Mouse (Mus musculus): ENCODE measurements around the gene Dtnb. TPM values are rescaled to one million over a fixed set of nuclear protein-coding genes. Genes with fewer than 3 reads are reported as not detected.

The Dtnb gene
- total and polyA plus RNA-seq, 2 experiments from 2014 or later: 4.7 to 25.5 TPM

DNA sequence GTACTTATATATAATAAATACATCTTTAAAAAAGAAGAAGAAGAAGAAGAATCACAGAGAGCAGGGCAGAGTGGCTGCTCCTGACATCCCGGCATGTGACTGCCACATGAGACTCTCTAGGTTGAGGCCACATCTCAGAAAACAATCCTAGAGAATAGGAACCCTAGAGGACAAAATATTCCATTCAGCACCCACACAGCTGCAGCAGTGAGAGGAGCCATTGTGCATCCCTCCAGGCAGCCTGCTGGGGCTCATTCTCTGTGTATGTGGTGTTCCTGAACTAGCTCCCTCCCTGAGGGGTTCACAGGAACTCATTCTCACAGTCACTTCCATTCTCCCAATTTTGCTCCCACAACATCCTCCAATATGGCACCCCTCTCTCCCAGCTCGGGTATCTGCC, 198.4 kb downstream of the Dtnb start:
- DNase-seq (ENCODE audit: low spot score) (no peak), ATAC-seq (ENCODE audit: insufficient read depth, low read depth) (no peak)
- H3K36me3 ChIP-seq (replicated peaks; ENCODE audit: control insufficient read depth, insufficient read depth, low read length): no peaks in the 10 kb centered on the region
- no peak overlapping the region for H3K27ac ChIP-seq (ENCODE audit: low read depth)
- no peaks in the 10 kb centered on the region for H3K27me3 ChIP-seq (ENCODE audit: control insufficient read depth, insufficient read depth, low read length)
- no peak overlapping the region for H3K4me3 ChIP-seq (ENCODE audit: low read depth, low read length)
- no peaks in the 10 kb centered on the region for H3K9me3 ChIP-seq (replicated peaks; ENCODE audit: control insufficient read depth, low read length)
- 81% methylated on average over 2 of the region's 2 CpGs for WGBS
- no peak overlapping the region for H3K9ac ChIP-seq (replicated peaks; ENCODE audit: low read depth, low read length)
- TF ChIP-seq CTCF (IDR thresholded peaks at IDR 0.05; ENCODE audit: low read depth): no peak
- TF ChIP-seq EP300 (IDR thresholded peaks at IDR 0.05; ENCODE audit: low read depth): no peak
- no peaks in the 10 kb centered on the region for H3K4me1 ChIP-seq (ENCODE audit: control insufficient read depth, insufficient read depth)
- H3K4me2 ChIP-seq (ENCODE audit: low read depth, low read length): no peak overlapping the region

DNA sequence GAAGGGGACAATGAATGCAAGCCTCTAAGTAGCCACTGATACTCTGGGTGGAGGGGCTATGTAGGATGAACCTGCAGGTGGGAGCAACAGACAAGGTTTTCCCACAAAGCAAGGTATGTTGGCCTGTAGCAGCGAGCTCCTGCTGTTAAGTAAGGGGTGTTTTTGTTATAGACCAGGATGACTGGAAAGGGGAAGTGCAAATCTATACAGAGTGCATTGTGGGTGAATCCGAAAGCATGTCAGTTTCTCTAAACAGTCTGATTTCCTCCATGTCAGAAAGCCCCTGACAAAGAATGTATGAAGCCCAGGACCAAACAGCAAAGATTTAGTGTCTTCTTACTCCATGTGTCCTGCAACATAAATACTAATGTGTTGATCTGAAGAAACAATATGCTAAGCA, 198.9 kb downstream of the Dtnb start:
- H3K9me3 ChIP-seq (replicated peaks; ENCODE audit: control insufficient read depth, low read length): no peaks in the 10 kb centered on the region
- no peak overlapping the region for H3K4me2 ChIP-seq (ENCODE audit: low read depth, low read length)
- no peak for TF ChIP-seq CTCF (IDR thresholded peaks at IDR 0.05; ENCODE audit: low read depth)
- TF ChIP-seq EP300 (IDR thresholded peaks at IDR 0.05; ENCODE audit: low read depth): no peak
- no peak for DNase-seq (ENCODE audit: low spot score)
- no peak overlapping the region for H3K27ac ChIP-seq (ENCODE audit: low read depth)
- WGBS: 87% methylated on average over 2 of the region's 2 CpGs
- no peak for ATAC-seq (ENCODE audit: insufficient read depth, low read depth)
- no peak overlapping the region for H3K4me3 ChIP-seq (ENCODE audit: low read depth, low read length)
- no peak overlapping the region for H3K9ac ChIP-seq (replicated peaks; ENCODE audit: low read depth, low read length)
- H3K4me1 ChIP-seq (ENCODE audit: control insufficient read depth, insufficient read depth): no peaks in the 10 kb centered on the region
- no peaks in the 10 kb centered on the region for H3K27me3 ChIP-seq (ENCODE audit: control insufficient read depth, insufficient read depth, low read length)
- no peaks in the 10 kb centered on the region for H3K36me3 ChIP-seq (replicated peaks; ENCODE audit: control insufficient read depth, insufficient read depth, low read length)

DNA sequence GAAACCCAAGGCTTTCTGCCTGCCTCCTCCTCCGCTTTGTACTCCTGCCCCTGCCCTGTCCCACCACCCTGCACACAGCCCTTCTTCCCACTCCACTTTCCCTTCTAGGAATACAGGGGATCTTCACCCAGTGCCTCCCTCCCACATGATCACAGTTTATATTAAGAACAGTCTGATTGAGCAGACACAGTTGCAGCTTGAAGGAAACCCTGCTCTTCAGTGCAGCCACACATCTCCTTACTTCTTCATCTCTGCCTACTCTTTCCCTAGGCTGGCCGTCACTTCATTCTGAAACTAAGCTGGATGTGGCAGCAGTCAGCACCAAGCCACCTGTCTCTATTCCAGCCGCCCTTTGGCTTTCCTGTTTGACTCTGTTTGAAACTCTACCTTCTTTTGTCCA, 201.5 kb downstream of the Dtnb start:
- no peak for DNase-seq (ENCODE audit: low spot score)
- no peak for ATAC-seq (ENCODE audit: insufficient read depth, low read depth)
- Histone ChIP-seq H3K4me1 (ENCODE audit: control insufficient read depth, insufficient read depth) (no peaks in the 10 kb centered on the region), H3K9me3 (replicated peaks; ENCODE audit: control insufficient read depth, low read length) (no peaks in the 10 kb centered on the region), H3K36me3 (replicated peaks; ENCODE audit: control insufficient read depth, insufficient read depth, low read length) (no peaks in the 10 kb centered on the region), H3K9ac (replicated peaks; ENCODE audit: low read depth, low read length) (no peak overlapping the region), H3K27ac (ENCODE audit: low read depth) (no peak overlapping the region), H3K4me3 (ENCODE audit: low read depth, low read length) (no peak overlapping the region), H3K27me3 (ENCODE audit: control insufficient read depth, insufficient read depth, low read length) (no peaks in the 10 kb centered on the region), H3K4me2 (ENCODE audit: low read depth, low read length) (no peak overlapping the region)
- 81% methylated on average over 3 of the region's 3 CpGs for WGBS
- TF ChIP-seq CTCF (IDR thresholded peaks at IDR 0.05; ENCODE audit: low read depth): no peak
- no peak for TF ChIP-seq EP300 (IDR thresholded peaks at IDR 0.05; ENCODE audit: low read depth)

DNA sequence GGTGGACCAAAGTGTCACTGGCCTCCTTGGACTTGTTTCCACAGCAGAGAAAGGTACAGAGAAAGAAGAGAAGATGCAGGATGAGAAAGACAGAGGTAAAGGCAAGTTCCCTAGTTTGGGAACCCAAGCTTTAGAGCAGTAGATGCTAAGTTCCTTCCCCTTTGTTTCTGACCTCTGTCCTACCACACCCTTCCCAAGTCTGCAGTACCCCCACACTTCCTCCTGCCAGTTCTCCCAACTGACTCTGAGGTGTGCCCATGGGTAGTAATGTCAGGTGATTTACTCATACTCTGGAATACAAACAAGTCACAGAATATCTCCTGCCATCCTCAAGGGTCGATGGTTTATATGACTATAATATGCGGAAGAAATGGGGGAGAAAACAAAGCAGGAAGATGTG, 203.8 kb downstream of the Dtnb start:
- no peak for DNase-seq (ENCODE audit: low spot score)
- H3K9ac ChIP-seq (replicated peaks; ENCODE audit: low read depth, low read length): no peak overlapping the region
- H3K36me3 ChIP-seq (replicated peaks; ENCODE audit: control insufficient read depth, insufficient read depth, low read length): no peaks in the 10 kb centered on the region
- TF ChIP-seq EP300 (IDR thresholded peaks at IDR 0.05; ENCODE audit: low read depth) (no peak), CTCF (IDR thresholded peaks at IDR 0.05; ENCODE audit: low read depth) (no peak)
- H3K27ac ChIP-seq (ENCODE audit: low read depth): no peak overlapping the region
- no peak overlapping the region for H3K4me2 ChIP-seq (ENCODE audit: low read depth, low read length)
- H3K27me3 ChIP-seq (ENCODE audit: control insufficient read depth, insufficient read depth, low read length): no peaks in the 10 kb centered on the region
- H3K4me1 ChIP-seq (ENCODE audit: control insufficient read depth, insufficient read depth): peaks cover 19% of the 10 kb centered on the region
- no peaks in the 10 kb centered on the region for H3K9me3 ChIP-seq (replicated peaks; ENCODE audit: control insufficient read depth, low read length)
- ATAC-seq (ENCODE audit: insufficient read depth, low read depth): no peak
- H3K4me3 ChIP-seq (ENCODE audit: low read depth, low read length): no peak overlapping the region
- WGBS: 93% methylated on average over 2 of the region's 2 CpGs

DNA sequence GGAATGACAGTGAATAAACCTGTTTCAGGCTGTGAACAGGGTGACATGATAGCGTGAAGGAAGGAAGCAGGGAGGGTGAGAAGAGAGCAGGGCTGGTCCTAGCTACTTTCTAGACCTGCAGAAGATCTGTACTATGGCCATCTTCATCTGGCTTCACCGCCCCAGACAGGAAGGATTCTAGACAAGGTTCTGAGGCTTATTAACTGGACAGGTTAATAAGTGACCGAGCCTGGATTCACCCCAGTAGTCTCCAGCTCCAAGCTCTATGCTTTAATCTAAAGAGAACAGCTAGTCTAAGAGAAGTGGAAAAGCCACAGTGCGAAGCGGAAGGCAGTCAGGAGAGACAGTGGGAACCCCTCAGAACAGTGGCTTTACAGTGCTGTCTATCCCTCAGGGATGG, 205.5 kb downstream of the Dtnb start:
- ATAC-seq (ENCODE audit: insufficient read depth, low read depth) (no peak), DNase-seq (ENCODE audit: low spot score) (no peak)
- Histone ChIP-seq H3K4me2 (ENCODE audit: low read depth, low read length) (no peak overlapping the region), H3K36me3 (replicated peaks; ENCODE audit: control insufficient read depth, insufficient read depth, low read length) (no peaks in the 10 kb centered on the region), H3K4me3 (ENCODE audit: low read depth, low read length) (no peak overlapping the region), H3K4me1 (ENCODE audit: control insufficient read depth, insufficient read depth) (peaks cover 28% of the 10 kb centered on the region), H3K27me3 (ENCODE audit: control insufficient read depth, insufficient read depth, low read length) (no peaks in the 10 kb centered on the region), H3K27ac (ENCODE audit: low read depth) (no peak overlapping the region), H3K9ac (replicated peaks; ENCODE audit: low read depth, low read length) (no peak overlapping the region), H3K9me3 (replicated peaks; ENCODE audit: control insufficient read depth, low read length) (no peaks in the 10 kb centered on the region)
- TF ChIP-seq CTCF (IDR thresholded peaks at IDR 0.05; ENCODE audit: low read depth): no peak
- no peak for TF ChIP-seq EP300 (IDR thresholded peaks at IDR 0.05; ENCODE audit: low read depth)
- 88% methylated on average over 5 of the region's 5 CpGs for WGBS

DNA sequence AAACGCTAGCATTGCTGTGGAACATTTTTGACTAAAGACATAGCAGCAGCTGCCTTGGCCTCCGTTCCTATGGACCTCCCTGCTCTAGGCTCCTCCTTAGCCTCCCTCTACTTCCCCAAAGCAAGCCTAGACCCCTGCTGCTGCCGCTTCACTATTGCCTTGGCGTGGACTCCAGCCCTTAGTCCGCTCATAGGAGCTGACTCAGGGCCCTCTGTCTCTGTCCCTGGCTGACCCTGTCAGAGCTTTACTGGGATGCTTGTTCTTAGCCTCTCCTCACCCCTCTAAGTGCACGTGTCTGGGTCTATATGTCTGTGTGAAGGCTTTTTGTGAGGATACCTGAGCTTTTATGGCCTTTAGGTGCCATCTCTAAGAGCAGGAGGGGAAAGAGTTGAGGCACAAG, 206.1 kb downstream of the Dtnb start:
- no peak overlapping the region for H3K4me2 ChIP-seq (ENCODE audit: low read depth, low read length)
- WGBS: 88% methylated on average over 6 of the region's 6 CpGs
- peaks cover 28% of the 10 kb centered on the region for H3K4me1 ChIP-seq (ENCODE audit: control insufficient read depth, insufficient read depth)
- TF ChIP-seq CTCF (IDR thresholded peaks at IDR 0.05; ENCODE audit: low read depth) (no peak), EP300 (IDR thresholded peaks at IDR 0.05; ENCODE audit: low read depth) (no peak)
- no peak overlapping the region for H3K27ac ChIP-seq (ENCODE audit: low read depth)
- DNase-seq (ENCODE audit: low spot score) (no peak), ATAC-seq (ENCODE audit: insufficient read depth, low read depth) (no peak)
- no peaks in the 10 kb centered on the region for H3K36me3 ChIP-seq (replicated peaks; ENCODE audit: control insufficient read depth, insufficient read depth, low read length)
- no peaks in the 10 kb centered on the region for H3K27me3 ChIP-seq (ENCODE audit: control insufficient read depth, insufficient read depth, low read length)
- no peaks in the 10 kb centered on the region for H3K9me3 ChIP-seq (replicated peaks; ENCODE audit: control insufficient read depth, low read length)
- no peak overlapping the region for H3K9ac ChIP-seq (replicated peaks; ENCODE audit: low read depth, low read length)
- no peak overlapping the region for H3K4me3 ChIP-seq (ENCODE audit: low read depth, low read length)

All from heart, postnatal 0 days (tissue).